Comparison of ENCODE assay signal across 8 mouse cellular contexts in genomic region chr5:53590179-53590765, GRCm38 (mm10).
DNase-seq lines count a peak whose midpoint lies in the region; ATAC-seq and TF ChIP-seq lines count a peak whose summit lies in the region.

No protein-coding gene starts in this region.

- peak; percentile 44 for TF ChIP-seq POLR2A in testis, adult 2 months (IDR thresholded peaks at IDR 0.05; ENCODE audit: control insufficient read depth, low read depth, low read length)

- H3K9ac ChIP-seq in forebrain, embryonic 12.5 days = peak overlapping the region; percentile 90
- H3K9ac ChIP-seq in heart, postnatal 0 days (replicated peaks; ENCODE audit: low read depth, low read length) = peak overlapping the region; percentile 96
- H3K9ac ChIP-seq in liver, embryonic 16.5 days (ENCODE audit: low read depth, low read length) = peak overlapping the region; percentile 81
- H3K9ac ChIP-seq in neural tube, embryonic 13.5 days = peak overlapping the region; percentile 94

- no peak for TF ChIP-seq CTCF in E14TG2a.4 (conservative IDR thresholded peaks at IDR 0.05; ENCODE audit: low read length)
- no peak for TF ChIP-seq CTCF in heart, postnatal 0 days (IDR thresholded peaks at IDR 0.05; ENCODE audit: low read depth)
- TF ChIP-seq CTCF in testis, adult 2 months (IDR thresholded peaks at IDR 0.05; ENCODE audit: control insufficient read depth, insufficient read depth, insufficient replicate concordance, low read depth, low read length) = no peak

- H3K27ac ChIP-seq in forebrain, embryonic 12.5 days = peak overlapping the region; percentile 99
- H3K27ac ChIP-seq in heart, postnatal 0 days (ENCODE audit: low read depth) = peak overlapping the region; percentile 98
- H3K27ac ChIP-seq in liver, embryonic 16.5 days (ENCODE audit: low read length) = peak overlapping the region; percentile 93
- peak overlapping the region; percentile 98 for H3K27ac ChIP-seq in neural tube, embryonic 13.5 days (replicated peaks)
- H3K27ac ChIP-seq in testis, adult 2 months (ENCODE audit: control insufficient read depth, insufficient read depth, low read depth, low read length) = peak overlapping the region; percentile 91

- peak; percentile 85; the same call in 1 of the 2 replicates for TF ChIP-seq EP300 in heart, postnatal 0 days (IDR thresholded peaks at IDR 0.05; ENCODE audit: low read depth)

- peak; percentile 88 for ATAC-seq in forebrain, embryonic 12.5 days (ENCODE audit: low FRiP score)
- peak; percentile 86 for ATAC-seq in heart, postnatal 0 days (ENCODE audit: insufficient read depth, low read depth)
- ATAC-seq in liver, embryonic 16.5 days (ENCODE audit: low read depth) = peak; percentile 82
- peak; percentile 81 for ATAC-seq in neural tube, embryonic 13.5 days (ENCODE audit: low read depth)

- H3K4me3 ChIP-seq in E14TG2a.4 (replicated peaks; ENCODE audit: low read length) = peak overlapping the region; percentile 93
- peak overlapping the region; percentile 92 for H3K4me3 ChIP-seq in forebrain, embryonic 12.5 days (replicated peaks)
- H3K4me3 ChIP-seq in heart, postnatal 0 days (ENCODE audit: low read depth, low read length) = peak overlapping the region; percentile 89
- peak overlapping the region; percentile 77 for H3K4me3 ChIP-seq in liver, embryonic 16.5 days (ENCODE audit: low read depth, low read length)
- peak overlapping the region; percentile 92 for H3K4me3 ChIP-seq in neural tube, embryonic 13.5 days
- H3K4me3 ChIP-seq in testis, adult 2 months (ENCODE audit: control insufficient read depth, low read depth, low read length) = peak overlapping the region; percentile 95

- DNase-seq in c-Kit-positive CD71-positive TER-119-positive erythroid progenitor cells, embryonic 14.5 days (ENCODE audit: low spot score) = peak; percentile 84
- peak; percentile 98 for DNase-seq in heart, postnatal 0 days (ENCODE audit: low spot score)
- DNase-seq in kidney, postnatal 4 days = peak; percentile 99

- H3K36me3 ChIP-seq in E14TG2a.4 (ENCODE audit: insufficient read depth, low read length) = peaks cover 16% of the 10 kb centered on the region
- H3K36me3 ChIP-seq in forebrain, embryonic 12.5 days (replicated peaks) = no peaks in the 10 kb centered on the region
- no peaks in the 10 kb centered on the region for H3K36me3 ChIP-seq in heart, postnatal 0 days (replicated peaks; ENCODE audit: control insufficient read depth, insufficient read depth, low read length)
- H3K36me3 ChIP-seq in liver, embryonic 16.5 days (ENCODE audit: control insufficient read depth, insufficient read depth) = no peaks in the 10 kb centered on the region
- no peaks in the 10 kb centered on the region for H3K36me3 ChIP-seq in neural tube, embryonic 13.5 days
- no peaks in the 10 kb centered on the region for H3K36me3 ChIP-seq in testis, adult 2 months (ENCODE audit: control insufficient read depth, insufficient read depth, low read length)

- peak overlapping the region; percentile 87 for H3K4me2 ChIP-seq in forebrain, embryonic 12.5 days
- peak overlapping the region; percentile 99 for H3K4me2 ChIP-seq in heart, postnatal 0 days (ENCODE audit: low read depth, low read length)
- H3K4me2 ChIP-seq in liver, embryonic 16.5 days (ENCODE audit: low read depth, low read length) = peak overlapping the region; percentile 71
- peak overlapping the region; percentile 75 for H3K4me2 ChIP-seq in neural tube, embryonic 13.5 days

- no peaks in the 10 kb centered on the region for H3K27me3 ChIP-seq in E14TG2a.4 (ENCODE audit: insufficient read depth, low read length)
- H3K27me3 ChIP-seq in forebrain, embryonic 12.5 days = no peaks in the 10 kb centered on the region
- H3K27me3 ChIP-seq in heart, postnatal 0 days (ENCODE audit: control insufficient read depth, insufficient read depth, low read length) = no peaks in the 10 kb centered on the region
- no peaks in the 10 kb centered on the region for H3K27me3 ChIP-seq in liver, embryonic 16.5 days (ENCODE audit: control insufficient read depth, insufficient read depth, low read depth, low read length)
- no peaks in the 10 kb centered on the region for H3K27me3 ChIP-seq in neural tube, embryonic 13.5 days
- H3K27me3 ChIP-seq in testis, adult 2 months (ENCODE audit: control insufficient read depth, insufficient read depth, low read length) = no peaks in the 10 kb centered on the region

- H3K4me1 ChIP-seq in E14TG2a.4 (replicated peaks; ENCODE audit: low read depth, low read length) = peaks cover 69% of the 10 kb centered on the region
- peaks cover 30% of the 10 kb centered on the region for H3K4me1 ChIP-seq in forebrain, embryonic 12.5 days
- H3K4me1 ChIP-seq in heart, postnatal 0 days (ENCODE audit: control insufficient read depth, insufficient read depth) = peaks cover 10% of the 10 kb centered on the region; the same call in 1 of the 2 replicates
- peaks cover 9% of the 10 kb centered on the region for H3K4me1 ChIP-seq in liver, embryonic 16.5 days (ENCODE audit: control insufficient read depth, low read depth, low read length)
- H3K4me1 ChIP-seq in neural tube, embryonic 13.5 days (replicated peaks) = peaks cover 40% of the 10 kb centered on the region
- peaks cover 17% of the 10 kb centered on the region for H3K4me1 ChIP-seq in testis, adult 2 months (ENCODE audit: control insufficient read depth, insufficient read depth, low read length)

- 1% methylated on average over 57 of the region's 59 CpGs for WGBS in forebrain, embryonic 12.5 days
- 1% methylated on average over 55 of the region's 59 CpGs for WGBS in heart, postnatal 0 days
- WGBS in liver, embryonic 16.5 days (ENCODE audit: insufficient replicate concordance) = under 1% methylated on average over 53 of the region's 59 CpGs
- WGBS in neural tube, embryonic 13.5 days = under 1% methylated on average over 56 of the region's 59 CpGs

- H3K9me3 ChIP-seq in E14TG2a.4 (ENCODE audit: low read length) = no peaks in the 10 kb centered on the region
- no peaks in the 10 kb centered on the region for H3K9me3 ChIP-seq in forebrain, embryonic 12.5 days
- H3K9me3 ChIP-seq in heart, postnatal 0 days (replicated peaks; ENCODE audit: control insufficient read depth, low read length) = no peaks in the 10 kb centered on the region
- H3K9me3 ChIP-seq in liver, embryonic 16.5 days (replicated peaks; ENCODE audit: control insufficient read depth, low read length) = no peaks in the 10 kb centered on the region
- H3K9me3 ChIP-seq in neural tube, embryonic 13.5 days = no peaks in the 10 kb centered on the region

Comparison
In these comparisons a context has a peak if more than half of its experiments do, and no peak if none do; other contexts are left out.
1. Peak in every context shown above with its lines: DNase-seq, ATAC-seq, H3K4me3 ChIP-seq and H3K27ac ChIP-seq.